Mouse (Mus musculus) liver, postnatal 0 days (tissue): ENCODE measurements around the gene Olfr1089. TPM values are rescaled to one million over a fixed set of nuclear protein-coding genes. Genes with fewer than 3 reads are reported as not detected.

ENCODE experiments used
- ATAC-seq: fragments of 200-750 bp; cut with Nextera tagmentation; 2 replicates; pipeline ENCODE4 v1.8.0; 2017; ENCODE audit warnings: mild to moderate bottlenecking, moderate library complexity
- DNase-seq: peaks from one replicate; pipeline ENCODE4 v3.0.0-alpha.2; 2016
- H3K27ac ChIP-seq: fragments of 300-500 bp; sonication (generic); 2 replicates; pipeline ENCODE4 v1.5.1; 2014; ENCODE audit warnings: antibody characterized with exemption, moderate library complexity, mild to moderate bottlenecking, low read depth
- H3K27me3 ChIP-seq: fragments of 300-500 bp; sonication (generic); 2 replicates; pipeline ENCODE4 v1.6.1; 2014; ENCODE audit warnings: low read length, control low read depth, mixed read lengths; ENCODE audit not compliant: insufficient read depth
- H3K36me3 ChIP-seq: fragments of 300-500 bp; sonication (generic); replicated peaks from 2 replicates; pipeline ENCODE4 v1.6.1; 2014; ENCODE audit warnings: mild to moderate bottlenecking, control low read depth, low read length, moderate library complexity, mixed read lengths; ENCODE audit not compliant: insufficient read depth
- H3K4me1 ChIP-seq: fragments of 300-500 bp; sonication (generic); 2 replicates; pipeline ENCODE4 v1.6.1; 2014; ENCODE audit warnings: antibody characterized with exemption, mild to moderate bottlenecking, control low read depth; ENCODE audit not compliant: insufficient read depth
- H3K4me2 ChIP-seq: fragments of 300-500 bp; sonication (generic); 2 replicates; pipeline ENCODE4 v1.6.1; 2014; ENCODE audit warnings: low read depth, mild to moderate bottlenecking, low read length, moderate library complexity, mixed read lengths
- H3K4me3 ChIP-seq: fragments of 300-500 bp; sonication (generic); 2 replicates; pipeline ENCODE4 v1.5.1; 2014; ENCODE audit warnings: low read depth, low read length
- H3K9ac ChIP-seq: fragments of 300-500 bp; sonication (generic); replicated peaks from 2 replicates; pipeline ENCODE4 v1.6.1; 2014; ENCODE audit warnings: mild to moderate bottlenecking, moderate library complexity
- H3K9me3 ChIP-seq: fragments of 300-500 bp; sonication (generic); 2 replicates; pipeline ENCODE4 v1.6.1; 2016; ENCODE audit warnings: mild to moderate bottlenecking, control low read depth, low read length, mixed read lengths
- CTCF ChIP-seq: sonication (generic); IDR thresholded peaks from 2 replicates; pipeline ENCODE4 v1.5.1; 2016; ENCODE audit warnings: antibody characterized with exemption, low read depth
- EP300 ChIP-seq: IDR thresholded peaks from 2 replicates; pipeline ENCODE4 v1.6.1; 2016; ENCODE audit warnings: antibody characterized with exemption, low read depth, mild to moderate bottlenecking
- WGBS: fragments of 180-500 bp; shearing (Covaris S2); extraction: QIAGEN DNeasy Blood & Tissue Kit; methylation state at CpG from one replicate; pipeline ENCODE4 v1.1.7; 2014; ENCODE audit not compliant: insufficient replicate concordance; 5-methylcytosine and 5-hydroxymethylcytosine counted together
- polyA plus RNA-seq: library from polyadenylated mRNA; unstranded; fragments of >200 nt; fragmentation: Nextera tagmentation; extraction: Ambion mirVana; gene quantifications from 2 replicates; pipeline ENCODE4 v1.2.1, GENCODE M21; 2015

Olfr1089 gene
- polyA plus RNA-seq: not detected in 2 replicates

DNA sequence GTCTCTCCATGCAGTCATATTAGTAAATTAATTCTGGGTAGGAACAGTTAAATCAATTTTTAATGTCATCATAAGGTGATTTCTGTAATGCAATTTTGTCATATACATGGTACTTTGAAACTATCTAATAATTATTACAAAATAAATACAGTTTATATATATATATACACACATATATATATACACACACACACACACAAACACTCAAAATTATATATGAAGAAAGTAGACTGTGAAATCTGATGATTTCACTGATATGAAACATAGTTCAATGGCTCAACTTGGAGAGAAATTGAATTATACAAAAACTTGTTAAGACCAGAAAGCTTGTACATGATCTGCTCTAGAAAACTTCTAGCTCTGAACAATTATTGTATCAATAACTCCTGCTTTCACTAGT is at the start of gene Olfr1089:
Gene Olfr1089 (minus strand): TSS at position 101 of the 400 bp plus-strand sequence.
- no peak for DNase-seq
- H3K4me1 ChIP-seq: no peaks in the 10 kb centered on the region
- no peak within 1 kb of the TSS for H3K4me2 ChIP-seq
- no peak within 1 kb of the TSS for H3K9ac ChIP-seq
- TF ChIP-seq CTCF: no peak
- no peak for TF ChIP-seq EP300
- no peaks in the 10 kb centered on the region; the same call in 1 of the 2 replicates for H3K9me3 ChIP-seq
- ATAC-seq: no peak
- no peaks in the 10 kb centered on the region for H3K27me3 ChIP-seq
- H3K27ac ChIP-seq: no peak within 1 kb of the TSS
- no peak within 1 kb of the TSS for H3K4me3 ChIP-seq
- no peaks in the 10 kb centered on the region for H3K36me3 ChIP-seq

DNA sequence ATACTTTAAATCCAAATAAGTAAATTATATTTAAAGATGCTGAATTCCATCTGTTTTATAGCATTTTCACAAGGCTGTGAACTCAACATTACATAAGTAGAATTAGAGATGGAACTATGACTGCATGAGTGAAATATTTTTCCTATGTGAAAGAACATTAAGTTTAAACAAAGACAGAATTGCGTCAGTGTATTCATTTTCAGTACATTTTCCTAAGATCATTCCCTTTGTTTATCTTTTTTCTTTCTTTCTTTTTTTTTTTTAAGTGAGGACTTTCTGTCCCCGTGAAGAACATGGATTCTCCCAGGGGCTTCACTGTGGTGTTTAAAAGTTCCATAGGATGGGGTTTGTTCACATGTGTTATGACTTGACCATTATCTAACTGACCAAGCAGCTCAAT is 48.7 kb upstream of the Olfr1089 start, which contains the start of gene Olfr1093:
Gene Olfr1093 (plus strand): TSS at position 301 of the 400 bp plus-strand sequence.
- Histone ChIP-seq H3K9ac (no peak within 1 kb of the TSS), H3K36me3 (no peaks in the 10 kb centered on the region), H3K27ac (no peak within 1 kb of the TSS), H3K9me3 (no peaks in the 10 kb centered on the region), H3K4me3 (no peak within 1 kb of the TSS), H3K4me2 (no peak within 1 kb of the TSS), H3K4me1 (no peaks in the 10 kb centered on the region), H3K27me3 (no peaks in the 10 kb centered on the region)
- DNase-seq (no peak), ATAC-seq (no peak)
- WGBS: 69% methylated on average over 2 of the region's 2 CpGs
- TF ChIP-seq CTCF: no peak
- no peak for TF ChIP-seq EP300

DNA sequence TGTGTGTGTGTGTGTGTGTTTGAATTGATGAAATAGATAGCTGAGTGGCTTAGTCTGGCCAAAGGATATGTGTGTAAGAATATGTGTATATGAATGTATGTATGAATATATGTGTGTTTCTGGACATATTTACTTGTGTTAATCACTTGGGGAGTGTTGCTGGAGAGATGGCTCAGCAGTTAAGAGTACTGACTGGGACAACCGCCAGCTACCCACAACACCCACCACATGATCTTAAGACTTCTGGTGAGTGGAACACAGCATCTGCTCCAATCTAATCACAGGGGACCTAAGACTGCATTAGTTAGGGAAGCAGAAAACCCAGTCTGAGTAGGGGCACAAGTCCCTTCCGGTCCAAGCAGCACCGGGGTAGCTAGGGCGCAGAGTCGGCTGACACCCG is 27.5 kb upstream of the Olfr1089 start:
- Histone ChIP-seq H3K4me2 (no peak overlapping the region), H3K4me3 (no peak overlapping the region), H3K27ac (no peak overlapping the region), H3K9ac (no peak overlapping the region), H3K4me1 (no peaks in the 10 kb centered on the region), H3K9me3 (no peaks in the 10 kb centered on the region), H3K36me3 (no peaks in the 10 kb centered on the region), H3K27me3 (no peaks in the 10 kb centered on the region)
- no peak for TF ChIP-seq CTCF
- 94% methylated on average over 6 of the region's 6 CpGs for WGBS
- no peak for ATAC-seq
- DNase-seq: no peak

DNA sequence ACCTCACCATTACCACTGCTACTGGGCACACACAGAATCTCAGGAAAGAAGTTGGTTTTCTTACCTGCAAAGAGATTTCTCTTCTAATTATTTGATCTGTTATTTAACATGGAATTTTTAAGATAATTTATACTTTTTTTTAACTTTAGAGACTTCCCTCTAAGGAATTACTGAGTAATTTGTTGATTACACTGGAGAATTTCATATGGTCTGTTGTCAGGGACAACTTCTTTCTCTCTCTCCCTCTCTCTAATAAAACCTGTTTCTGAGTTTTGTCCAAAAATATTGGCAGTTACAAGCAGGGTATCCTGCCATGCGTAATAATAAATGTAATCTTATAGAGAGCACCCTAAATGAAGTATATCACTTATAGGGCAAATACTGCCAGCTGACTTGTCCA is 25.4 kb upstream of the Olfr1089 start, which contains the start of gene Olfr1090:
Gene Olfr1090 (minus strand): TSS at position 101 of the 400 bp plus-strand sequence.
- H3K36me3 ChIP-seq: no peaks in the 10 kb centered on the region
- no peak within 1 kb of the TSS for H3K4me3 ChIP-seq
- no peaks in the 10 kb centered on the region for H3K27me3 ChIP-seq
- H3K4me1 ChIP-seq: no peaks in the 10 kb centered on the region
- no peak within 1 kb of the TSS for H3K27ac ChIP-seq
- 75% methylated on average over 1 of the region's 1 CpGs for WGBS
- TF ChIP-seq EP300 (no peak), CTCF (no peak)
- DNase-seq (no peak), ATAC-seq (no peak)
- no peak within 1 kb of the TSS for H3K4me2 ChIP-seq
- no peak within 1 kb of the TSS for H3K9ac ChIP-seq
- no peaks in the 10 kb centered on the region for H3K9me3 ChIP-seq

DNA sequence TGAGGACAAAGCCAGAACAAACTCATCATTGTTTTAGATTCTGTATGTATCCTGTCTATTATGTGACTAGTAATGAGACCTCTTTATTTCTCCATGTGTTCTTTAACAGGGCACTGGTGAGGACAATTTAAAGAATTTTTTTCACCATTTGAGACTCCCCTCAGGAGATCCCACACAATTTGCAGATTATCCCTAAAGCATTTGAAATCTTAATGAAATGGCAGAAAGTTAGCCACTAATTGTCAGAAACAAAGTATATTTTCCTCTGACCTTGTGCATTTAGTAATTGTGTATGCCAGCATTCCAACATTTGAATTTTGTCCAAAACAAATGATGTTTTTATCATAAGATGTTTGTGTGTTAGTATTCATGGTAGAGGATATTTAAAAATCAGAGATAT is 35.2 kb downstream of the Olfr1089 start, which contains the start of gene Olfr1087:
Gene Olfr1087 (minus strand): TSS at position 101 of the 400 bp plus-strand sequence.
- Histone ChIP-seq H3K27me3 (no peaks in the 10 kb centered on the region), H3K4me1 (no peaks in the 10 kb centered on the region), H3K4me2 (no peak within 1 kb of the TSS), H3K9ac (no peak within 1 kb of the TSS), H3K36me3 (no peaks in the 10 kb centered on the region), H3K27ac (no peak within 1 kb of the TSS), H3K4me3 (no peak within 1 kb of the TSS), H3K9me3 (no peaks in the 10 kb centered on the region)
- TF ChIP-seq EP300 (no peak), CTCF (no peak)
- no peak for ATAC-seq
- no peak for DNase-seq

Other genes with a start within 250 kb of the Olfr1089 start
- gene Olfr228, start 246.3 kb downstream of the Olfr1089 start, polyA plus RNA-seq: not detected in 2 replicates
- gene Olfr1076, start 225.2 kb downstream of the Olfr1089 start, polyA plus RNA-seq: not detected in 2 replicates
- gene Olfr1079, start 191.2 kb downstream of the Olfr1089 start, polyA plus RNA-seq: not detected in 2 replicates
- not detected in 2 replicates for gene Olfr1080, start 175.5 kb downstream of the Olfr1089 start, polyA plus RNA-seq
- not detected in 2 replicates for gene Olfr1082, start 134.7 kb downstream of the Olfr1089 start, polyA plus RNA-seq
- gene Olfr1084, start 94.0 kb downstream of the Olfr1089 start, polyA plus RNA-seq: not detected in 2 replicates
- not detected in 2 replicates for gene Olfr1085, start 71.7 kb downstream of the Olfr1089 start, polyA plus RNA-seq
- gene Olfr1086, start 53.6 kb downstream of the Olfr1089 start, polyA plus RNA-seq: not detected in 2 replicates
- gene Olfr1087, start 35.3 kb downstream of the Olfr1089 start, polyA plus RNA-seq: not detected in 2 replicates
- not detected in 2 replicates for gene Olfr1090, start 25.3 kb upstream of the Olfr1089 start, polyA plus RNA-seq
- not detected in 2 replicates for gene Olfr1093, start 48.8 kb upstream of the Olfr1089 start, polyA plus RNA-seq
- not detected in 2 replicates for gene Olfr141, start 76.3 kb upstream of the Olfr1089 start, polyA plus RNA-seq
- not detected in 2 replicates for gene Olfr1094, start 91.0 kb upstream of the Olfr1089 start, polyA plus RNA-seq
- gene Olfr1095, start 118.0 kb upstream of the Olfr1089 start, polyA plus RNA-seq: not detected in 2 replicates
- not detected in 2 replicates for gene Gm13723, start 141.1 kb upstream of the Olfr1089 start, polyA plus RNA-seq
- not detected in 2 replicates for gene Olfr1097, start 158.5 kb upstream of the Olfr1089 start, polyA plus RNA-seq
- gene Olfr1098, start 190.8 kb upstream of the Olfr1089 start, polyA plus RNA-seq: not detected in 2 replicates
- not detected in 2 replicates for gene Olfr1099, start 227.0 kb upstream of the Olfr1089 start, polyA plus RNA-seq
- not detected in 2 replicates for gene Olfr1100, start 246.3 kb upstream of the Olfr1089 start, polyA plus RNA-seq